Mouse (Mus musculus): ENCODE data around the gene Sptbn2. TPM values are rescaled to one million over a fixed set of nuclear protein-coding genes. Genes with fewer than 3 reads are reported as not detected.

Gene Sptbn2
- polyA plus RNA-seq (2014; fragmentation: Nextera tagmentation; extraction: Ambion mirVana) = 38.3 and 38.4 TPM in 2 replicates

GRCm38 (mm10) chr19:4711098-4711600 is at the start of gene Sptbn2:
TSS of gene Sptbn2 (plus strand) at chr19:4711167.
- DNase-seq (ENCODE audit: low spot score) = peak; percentile 57
- H3K4me1 ChIP-seq (replicated peaks; ENCODE audit: control insufficient read depth, insufficient read depth, low read length) = peaks cover 33% of the 10 kb centered on the region
- no peaks in the 10 kb centered on the region for H3K36me3 ChIP-seq (replicated peaks; ENCODE audit: control insufficient read depth, insufficient read depth)
- no peaks in the 10 kb centered on the region for H3K27me3 ChIP-seq (ENCODE audit: control insufficient read depth, insufficient read depth, low read length)
- peak within 1 kb of the TSS; percentile 93 for H3K27ac ChIP-seq
- H3K4me2 ChIP-seq (replicated peaks) = peak within 1 kb of the TSS; percentile 61
- peak within 1 kb of the TSS; percentile 95 for H3K9ac ChIP-seq
- peak within 1 kb of the TSS; percentile 84 for H3K4me3 ChIP-seq (replicated peaks; ENCODE audit: low read length)
- WGBS = 6% methylated on average over 13 of the region's 13 CpGs
- H3K9me3 ChIP-seq (ENCODE audit: control insufficient read depth, low read length) = no peaks in the 10 kb centered on the region
- peak; percentile 19 for ATAC-seq (ENCODE audit: low FRiP score)

DNA sequence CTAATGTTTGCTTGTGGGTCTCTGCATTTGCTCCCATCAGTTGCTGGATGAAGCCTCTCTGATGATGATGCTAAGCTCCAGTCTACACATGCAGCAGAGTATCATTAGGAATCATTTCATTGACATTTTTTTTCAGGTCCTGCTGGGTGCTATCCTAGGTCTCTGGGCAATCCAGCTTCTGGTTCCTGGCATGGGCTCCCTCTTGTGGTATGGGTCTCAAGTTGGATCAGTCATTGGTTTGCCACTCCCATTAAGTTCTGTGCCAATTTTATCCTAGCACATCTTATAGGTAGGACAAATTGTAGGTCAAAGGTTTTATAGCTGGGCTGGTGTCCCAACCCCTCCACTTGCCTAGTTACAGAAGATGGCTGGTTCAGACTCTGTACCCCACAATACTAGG is 44.2 kb upstream of the Sptbn2 start:
- Histone ChIP-seq H3K4me3 (replicated peaks; ENCODE audit: low read length) (no peak overlapping the region), H3K27ac (no peak overlapping the region), H3K4me2 (replicated peaks) (no peak overlapping the region), H3K27me3 (ENCODE audit: control insufficient read depth, insufficient read depth, low read length) (no peaks in the 10 kb centered on the region), H3K36me3 (replicated peaks; ENCODE audit: control insufficient read depth, insufficient read depth) (no peaks in the 10 kb centered on the region), H3K9me3 (ENCODE audit: control insufficient read depth, low read length) (no peaks in the 10 kb centered on the region), H3K9ac (no peak overlapping the region), H3K4me1 (replicated peaks; ENCODE audit: control insufficient read depth, insufficient read depth, low read length) (no peaks in the 10 kb centered on the region)
- ATAC-seq (ENCODE audit: low FRiP score) (no peak), DNase-seq (ENCODE audit: low spot score) (no peak)

GRCm38 (mm10) chr19:4670776-4671175 is 40.2 kb upstream of the Sptbn2 start:
- ATAC-seq (ENCODE audit: low FRiP score) = no peak
- Histone ChIP-seq H3K4me2 (replicated peaks) (no peak overlapping the region), H3K9me3 (ENCODE audit: control insufficient read depth, low read length) (no peaks in the 10 kb centered on the region), H3K36me3 (replicated peaks; ENCODE audit: control insufficient read depth, insufficient read depth) (no peaks in the 10 kb centered on the region), H3K9ac (no peak overlapping the region), H3K4me3 (replicated peaks; ENCODE audit: low read length) (no peak overlapping the region), H3K4me1 (replicated peaks; ENCODE audit: control insufficient read depth, insufficient read depth, low read length) (no peaks in the 10 kb centered on the region), H3K27me3 (ENCODE audit: control insufficient read depth, insufficient read depth, low read length) (no peaks in the 10 kb centered on the region), H3K27ac (no peak overlapping the region)
- DNase-seq (ENCODE audit: low spot score) = no peak
- 92% methylated on average over 4 of the region's 4 CpGs for WGBS

DNA sequence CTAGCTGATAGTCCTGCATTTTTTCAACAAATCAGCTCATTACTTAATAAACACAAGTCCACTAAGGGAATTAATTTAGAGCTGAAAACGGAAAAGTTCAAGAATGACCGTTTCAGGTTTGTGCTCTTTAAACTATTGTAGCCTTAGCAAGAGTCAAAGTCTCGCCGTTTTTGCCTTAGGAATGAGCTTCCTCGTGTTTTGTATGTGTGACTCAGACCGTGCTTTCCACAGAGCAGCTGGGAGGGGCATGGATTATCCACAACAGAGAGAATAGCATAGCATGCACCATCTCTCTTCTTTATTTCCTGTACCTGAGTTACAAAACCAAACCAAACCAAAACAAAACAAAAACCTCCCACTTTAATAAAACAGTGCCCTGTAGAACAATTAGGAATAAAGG is 38.6 kb upstream of the Sptbn2 start:
- ATAC-seq (ENCODE audit: low FRiP score) = no peak
- Histone ChIP-seq H3K27me3 (ENCODE audit: control insufficient read depth, insufficient read depth, low read length) (no peaks in the 10 kb centered on the region), H3K36me3 (replicated peaks; ENCODE audit: control insufficient read depth, insufficient read depth) (no peaks in the 10 kb centered on the region), H3K9me3 (ENCODE audit: control insufficient read depth, low read length) (no peaks in the 10 kb centered on the region), H3K4me2 (replicated peaks) (no peak overlapping the region), H3K27ac (no peak overlapping the region), H3K9ac (no peak overlapping the region), H3K4me1 (replicated peaks; ENCODE audit: control insufficient read depth, insufficient read depth, low read length) (no peaks in the 10 kb centered on the region), H3K4me3 (replicated peaks; ENCODE audit: low read length) (no peak overlapping the region)
- 50% methylated on average over 6 of the region's 6 CpGs for WGBS
- no peak for DNase-seq (ENCODE audit: low spot score)

DNA sequence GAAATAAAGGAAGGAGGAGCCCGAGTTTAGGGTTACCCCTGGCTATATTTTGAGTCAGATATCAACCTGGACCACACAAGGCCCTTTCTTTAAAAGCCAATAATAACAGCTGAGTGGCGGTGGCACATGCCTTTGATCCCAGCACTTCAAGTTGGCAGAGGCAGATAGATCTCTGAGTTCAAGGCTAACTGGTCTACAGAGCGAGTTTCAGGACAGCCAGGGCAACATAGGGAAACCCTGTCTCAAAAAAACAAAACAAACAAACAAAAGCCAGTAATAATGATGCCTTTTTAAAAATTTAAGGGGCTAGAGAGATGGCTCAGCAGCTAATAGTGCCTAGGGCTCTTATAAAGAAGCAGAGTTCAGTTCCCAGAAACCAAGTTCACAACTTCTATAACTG is 16.6 kb upstream of the Sptbn2 start:
- Histone ChIP-seq H3K9me3 (ENCODE audit: control insufficient read depth, low read length) (no peaks in the 10 kb centered on the region), H3K4me2 (replicated peaks) (no peak overlapping the region), H3K27me3 (ENCODE audit: control insufficient read depth, insufficient read depth, low read length) (peaks cover under 1% of the 10 kb centered on the region; the same call in 1 of the 2 replicates), H3K4me3 (replicated peaks; ENCODE audit: low read length) (no peak overlapping the region), H3K27ac (no peak overlapping the region), H3K9ac (no peak overlapping the region), H3K4me1 (replicated peaks; ENCODE audit: control insufficient read depth, insufficient read depth, low read length) (peaks cover 6% of the 10 kb centered on the region; the same call in 1 of the 2 replicates), H3K36me3 (replicated peaks; ENCODE audit: control insufficient read depth, insufficient read depth) (no peaks in the 10 kb centered on the region)
- WGBS = 74% methylated on average over 3 of the region's 3 CpGs
- ATAC-seq (ENCODE audit: low FRiP score) (no peak), DNase-seq (ENCODE audit: low spot score) (no peak)

GRCm38 (mm10) chr19:4697121-4697520 is 13.8 kb upstream of the Sptbn2 start:
- WGBS = 92% methylated on average over 3 of the region's 3 CpGs
- Histone ChIP-seq H3K9ac (no peak overlapping the region), H3K4me2 (replicated peaks) (no peak overlapping the region; the same call in 1 of the 2 replicates), H3K27me3 (ENCODE audit: control insufficient read depth, insufficient read depth, low read length) (peaks cover 8% of the 10 kb centered on the region; the same call in 1 of the 2 replicates), H3K27ac (no peak overlapping the region), H3K9me3 (ENCODE audit: control insufficient read depth, low read length) (no peaks in the 10 kb centered on the region), H3K36me3 (replicated peaks; ENCODE audit: control insufficient read depth, insufficient read depth) (no peaks in the 10 kb centered on the region), H3K4me1 (replicated peaks; ENCODE audit: control insufficient read depth, insufficient read depth, low read length) (peaks cover 6% of the 10 kb centered on the region; the same call in 1 of the 2 replicates), H3K4me3 (replicated peaks; ENCODE audit: low read length) (no peak overlapping the region)
- ATAC-seq (ENCODE audit: low FRiP score) = no peak
- DNase-seq (ENCODE audit: low spot score) = no peak

DNA sequence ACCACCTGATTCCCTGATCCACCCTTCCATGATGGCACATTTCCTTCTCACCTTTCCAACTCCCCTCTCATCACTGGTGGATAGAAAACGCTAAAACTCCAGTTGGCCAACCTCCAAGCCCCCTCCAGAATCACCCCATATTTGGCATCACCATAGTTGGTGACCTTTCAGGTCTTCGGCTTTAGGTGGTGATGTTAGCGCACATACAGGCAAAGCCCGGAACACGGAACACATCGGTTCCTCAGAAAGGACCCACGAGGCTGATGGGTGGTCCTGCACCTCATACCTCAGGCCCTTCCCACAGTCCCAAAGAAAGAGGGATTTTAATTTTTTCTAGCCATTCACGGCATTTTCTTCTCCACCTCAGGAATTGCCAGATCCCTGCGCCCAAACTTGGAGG is 13.2 kb upstream of the Sptbn2 start:
- Histone ChIP-seq H3K4me1 (replicated peaks; ENCODE audit: control insufficient read depth, insufficient read depth, low read length) (peaks cover 6% of the 10 kb centered on the region; the same call in 1 of the 2 replicates), H3K4me3 (replicated peaks; ENCODE audit: low read length) (peak overlapping the region; percentile 50), H3K27me3 (ENCODE audit: control insufficient read depth, insufficient read depth, low read length) (peaks cover 8% of the 10 kb centered on the region; the same call in 1 of the 2 replicates), H3K4me2 (replicated peaks) (peak overlapping the region; percentile 58), H3K9me3 (ENCODE audit: control insufficient read depth, low read length) (no peaks in the 10 kb centered on the region), H3K27ac (peak overlapping the region; percentile 80), H3K36me3 (replicated peaks; ENCODE audit: control insufficient read depth, insufficient read depth) (no peaks in the 10 kb centered on the region), H3K9ac (peak overlapping the region; percentile 76)
- no peak for ATAC-seq (ENCODE audit: low FRiP score)
- WGBS = 74% methylated on average over 9 of the region's 9 CpGs
- no peak for DNase-seq (ENCODE audit: low spot score)

DNA sequence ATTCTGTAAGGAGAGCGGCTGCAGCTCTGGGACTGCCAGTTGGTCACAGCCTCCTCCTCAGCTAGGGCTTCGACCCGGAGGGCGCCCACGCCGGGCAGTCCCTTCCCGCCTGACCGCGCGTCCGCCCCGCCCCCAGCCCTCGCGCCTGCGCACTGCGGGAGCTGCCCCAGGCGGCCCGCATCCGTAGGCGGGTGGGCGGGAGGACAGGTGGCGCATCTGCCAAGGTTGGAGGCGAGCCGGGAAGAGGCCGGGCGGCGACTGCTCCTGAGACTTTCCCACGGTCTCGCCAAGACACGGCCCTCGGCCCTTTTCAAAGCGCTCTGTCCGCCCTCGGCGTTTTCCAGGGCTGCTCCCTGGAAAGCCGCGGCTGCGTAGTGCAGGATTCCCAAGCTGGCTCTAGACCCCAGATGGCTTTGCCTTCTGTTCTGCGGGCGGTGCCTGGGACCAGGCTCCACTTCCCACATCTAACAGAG is 12.7 kb upstream of the Sptbn2 start, which contains the start of gene Gm960:
Gm960 (minus strand) TSS at position 464 of the 473 bp plus-strand sequence.
- Histone ChIP-seq H3K4me1 (replicated peaks; ENCODE audit: control insufficient read depth, insufficient read depth, low read length) (peaks cover 6% of the 10 kb centered on the region; the same call in 1 of the 2 replicates), H3K4me3 (replicated peaks; ENCODE audit: low read length) (peak within 1 kb of the TSS; percentile 50), H3K27me3 (ENCODE audit: control insufficient read depth, insufficient read depth, low read length) (peaks cover 8% of the 10 kb centered on the region; the same call in 1 of the 2 replicates), H3K36me3 (replicated peaks; ENCODE audit: control insufficient read depth, insufficient read depth) (no peaks in the 10 kb centered on the region), H3K9ac (peak within 1 kb of the TSS; percentile 76), H3K9me3 (ENCODE audit: control insufficient read depth, low read length) (no peaks in the 10 kb centered on the region), H3K4me2 (replicated peaks) (peak within 1 kb of the TSS; percentile 58), H3K27ac (peak within 1 kb of the TSS; percentile 80)
- DNase-seq (ENCODE audit: low spot score) (peak; percentile 82), ATAC-seq (ENCODE audit: low FRiP score) (peak; percentile 89)
- under 1% methylated on average over 39 of the region's 40 CpGs for WGBS

GRCm38 (mm10) chr19:4698856-4699255 is 12.1 kb upstream of the Sptbn2 start:
- Histone ChIP-seq H3K27me3 (ENCODE audit: control insufficient read depth, insufficient read depth, low read length) (peaks cover 8% of the 10 kb centered on the region; the same call in 1 of the 2 replicates), H3K9me3 (ENCODE audit: control insufficient read depth, low read length) (no peaks in the 10 kb centered on the region), H3K4me3 (replicated peaks; ENCODE audit: low read length) (peak overlapping the region; percentile 50), H3K36me3 (replicated peaks; ENCODE audit: control insufficient read depth, insufficient read depth) (no peaks in the 10 kb centered on the region), H3K9ac (peak overlapping the region; percentile 76), H3K4me1 (replicated peaks; ENCODE audit: control insufficient read depth, insufficient read depth, low read length) (peaks cover 6% of the 10 kb centered on the region; the same call in 1 of the 2 replicates), H3K27ac (no peak overlapping the region), H3K4me2 (replicated peaks) (peak overlapping the region; percentile 58)
- 36% methylated on average over 8 of the region's 8 CpGs for WGBS
- ATAC-seq (ENCODE audit: low FRiP score) = no peak
- no peak for DNase-seq (ENCODE audit: low spot score)

All from hindbrain, embryonic 14.5 days (tissue).